Mouse (Mus musculus): Measurements from ENCODE around the gene 1700020N01Rik. TPM values are rescaled to one million over a fixed set of nuclear protein-coding genes. Genes with fewer than 3 reads are reported as not detected.

1700020N01Rik gene
- polyA plus RNA-seq, 1 experiment: not detected

DNA sequence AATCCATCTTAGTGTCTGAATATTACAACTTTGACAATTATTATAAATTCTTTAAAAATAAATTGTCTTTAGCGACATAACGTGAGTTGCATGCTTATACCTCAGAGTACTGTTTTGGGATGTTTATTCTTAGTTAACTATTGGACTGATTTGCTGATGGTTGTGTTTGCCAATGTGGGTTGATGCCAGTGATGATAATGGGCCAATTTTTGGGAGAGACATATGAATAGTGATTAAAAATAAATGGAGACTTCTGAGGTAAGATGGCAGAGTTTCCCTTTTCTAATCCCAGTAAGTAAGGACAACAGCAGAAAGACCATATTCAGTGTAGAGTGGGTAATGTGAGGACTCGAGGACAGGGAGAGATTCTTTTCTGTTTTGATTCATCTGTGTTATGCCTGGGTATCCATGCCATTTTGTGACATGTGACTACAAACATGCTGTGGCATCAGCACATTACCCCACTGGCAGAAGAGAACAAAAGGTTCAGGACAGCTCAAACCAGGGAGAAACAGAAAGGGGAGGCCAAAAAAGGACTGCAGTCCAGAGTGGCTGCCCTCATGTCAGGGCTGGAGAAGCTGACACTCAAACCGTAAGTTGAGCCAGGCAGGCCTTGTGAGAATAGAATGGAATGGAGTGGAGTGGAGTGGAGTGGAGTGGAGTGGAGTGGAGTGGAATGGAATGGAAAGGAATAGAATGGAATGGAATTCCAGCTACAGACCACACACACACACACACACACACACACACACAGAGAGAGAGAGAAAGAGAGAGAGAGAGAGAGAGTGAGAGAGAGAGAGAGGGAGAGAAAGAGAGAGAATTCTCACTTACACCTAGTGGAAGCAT lies 4.7 kb upstream of the 1700020N01Rik start:
- no peaks in the 10 kb centered on the region for H3K36me3 ChIP-seq (ENCODE audit: control insufficient read depth)
- H3K9me3 ChIP-seq (ENCODE audit: control insufficient read depth, low read length): no peaks in the 10 kb centered on the region
- H3K27me3 ChIP-seq (ENCODE audit: control insufficient read depth): no peaks in the 10 kb centered on the region
- TF ChIP-seq TAL1 (IDR thresholded peaks at IDR 0.05; ENCODE audit: low read length): no peak
- TF ChIP-seq GATA1 (IDR thresholded peaks at IDR 0.05; ENCODE audit: low read length): no peak
- no peaks in the 10 kb centered on the region for H3K4me1 ChIP-seq (ENCODE audit: control insufficient read depth)
- no peak overlapping the region for H3K4me3 ChIP-seq (replicated peaks)

DNA sequence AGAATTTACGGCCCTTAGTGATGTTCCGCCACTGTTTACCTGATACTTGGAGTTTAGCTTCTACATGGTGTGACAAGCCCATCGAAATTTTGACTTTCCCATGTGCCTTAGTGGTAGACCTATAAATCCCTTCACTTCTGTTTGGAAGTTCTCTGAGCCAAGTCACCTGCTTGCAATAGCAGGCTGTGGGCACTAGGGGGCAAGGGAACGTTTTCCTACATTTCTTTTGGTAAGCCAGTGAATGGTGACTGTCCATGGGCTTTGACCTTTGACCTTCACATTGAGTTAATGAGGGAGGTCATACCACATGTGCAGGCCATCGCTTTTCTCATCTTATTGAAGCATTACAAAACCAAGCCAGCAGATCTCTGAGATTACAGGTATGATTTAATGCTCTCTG lies 8.0 kb downstream of the 1700020N01Rik start:
- H3K4me3 ChIP-seq (replicated peaks): no peak overlapping the region
- TF ChIP-seq TAL1 (IDR thresholded peaks at IDR 0.05; ENCODE audit: low read length): no peak

DNA sequence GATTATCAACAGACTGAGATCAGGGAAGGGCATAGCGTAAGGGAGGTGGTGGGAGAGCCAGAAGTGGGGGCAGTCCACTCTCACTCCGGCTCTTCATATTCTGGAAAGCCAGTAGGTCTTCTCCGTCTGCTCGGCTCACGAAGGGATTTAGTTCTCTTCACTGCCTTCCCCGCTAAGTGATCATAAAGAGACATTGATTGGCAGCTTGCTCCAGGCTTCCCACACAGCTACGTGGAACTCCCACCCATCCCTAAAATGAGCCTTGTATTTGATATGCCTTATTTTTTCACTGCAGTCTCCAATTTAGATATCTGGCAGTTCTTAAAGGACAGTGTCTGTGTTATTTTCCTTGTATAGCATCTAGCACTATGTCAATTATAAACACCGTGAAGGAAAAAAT lies 11.5 kb downstream of the 1700020N01Rik start:
- no peaks in the 10 kb centered on the region for H3K4me1 ChIP-seq (ENCODE audit: control insufficient read depth)
- no peak overlapping the region for H3K4me3 ChIP-seq (replicated peaks)
- H3K9me3 ChIP-seq (ENCODE audit: control insufficient read depth, low read length): no peaks in the 10 kb centered on the region
- no peaks in the 10 kb centered on the region for H3K27me3 ChIP-seq (ENCODE audit: control insufficient read depth)
- TF ChIP-seq TAL1 (IDR thresholded peaks at IDR 0.05; ENCODE audit: low read length) (no peak), GATA1 (IDR thresholded peaks at IDR 0.05; ENCODE audit: low read length) (no peak)
- no peaks in the 10 kb centered on the region for H3K36me3 ChIP-seq (ENCODE audit: control insufficient read depth)

More for the DNA sequence above, 8.0 kb downstream of the 1700020N01Rik start:
- no peaks in the 10 kb centered on the region for H3K27me3 ChIP-seq (ENCODE audit: control insufficient read depth)
- no peaks in the 10 kb centered on the region for H3K9me3 ChIP-seq (ENCODE audit: control insufficient read depth, low read length)
- no peaks in the 10 kb centered on the region for H3K4me1 ChIP-seq (ENCODE audit: control insufficient read depth)
- no peaks in the 10 kb centered on the region for H3K36me3 ChIP-seq (ENCODE audit: control insufficient read depth)

- TF ChIP-seq TAL1 (IDR thresholded peaks at IDR 0.05; ENCODE audit: low read length) (no peak), GATA1 (IDR thresholded peaks at IDR 0.05; ENCODE audit: low read length) (no peak)
- no peaks in the 10 kb centered on the region for H3K27me3 ChIP-seq (ENCODE audit: control insufficient read depth)
- H3K9me3 ChIP-seq (ENCODE audit: control insufficient read depth, low read length): no peaks in the 10 kb centered on the region
- no peaks in the 10 kb centered on the region for H3K36me3 ChIP-seq (ENCODE audit: control insufficient read depth)
- H3K4me1 ChIP-seq (ENCODE audit: control insufficient read depth): no peaks in the 10 kb centered on the region
- H3K4me3 ChIP-seq (replicated peaks): no peak overlapping the region
Observed at GRCm38 (mm10) chr10:21605011-21605571, 12.1 kb downstream of the 1700020N01Rik start.

- no peaks in the 10 kb centered on the region for H3K4me1 ChIP-seq (ENCODE audit: control insufficient read depth)
- H3K27me3 ChIP-seq (ENCODE audit: control insufficient read depth): no peaks in the 10 kb centered on the region
- H3K4me3 ChIP-seq (replicated peaks): no peak overlapping the region
- H3K36me3 ChIP-seq (ENCODE audit: control insufficient read depth): no peaks in the 10 kb centered on the region
- no peak for TF ChIP-seq TAL1 (IDR thresholded peaks at IDR 0.05; ENCODE audit: low read length)
- no peaks in the 10 kb centered on the region for H3K9me3 ChIP-seq (ENCODE audit: control insufficient read depth, low read length)
Observed at GRCm38 (mm10) chr10:21605601-21606000, 12.7 kb downstream of the 1700020N01Rik start.

DNA sequence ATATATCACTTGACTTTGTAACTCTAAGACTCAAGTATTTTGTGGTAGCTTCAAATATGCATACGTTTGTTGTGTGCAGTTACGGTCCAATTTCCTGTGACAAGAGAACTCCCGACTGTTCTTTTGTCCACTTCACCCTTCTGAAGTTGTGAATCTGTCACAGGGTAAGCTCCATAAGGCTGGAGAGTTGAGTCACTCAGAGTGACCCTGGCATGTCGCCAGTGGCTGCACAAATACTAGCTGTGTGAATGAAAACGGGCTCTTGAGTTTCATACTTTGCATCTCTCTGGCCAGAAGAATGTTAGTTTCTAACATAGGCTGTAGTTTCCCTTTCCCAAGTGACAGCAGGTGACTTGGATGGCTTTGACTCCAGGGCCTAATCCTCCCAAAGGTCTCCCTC lies 14.0 kb downstream of the 1700020N01Rik start:
- Histone ChIP-seq H3K27me3 (ENCODE audit: control insufficient read depth) (no peaks in the 10 kb centered on the region), H3K36me3 (ENCODE audit: control insufficient read depth) (no peaks in the 10 kb centered on the region), H3K9me3 (ENCODE audit: control insufficient read depth, low read length) (no peaks in the 10 kb centered on the region), H3K4me1 (ENCODE audit: control insufficient read depth) (no peaks in the 10 kb centered on the region), H3K4me3 (replicated peaks) (no peak overlapping the region)
- TF ChIP-seq TAL1 (IDR thresholded peaks at IDR 0.05; ENCODE audit: low read length) (no peak), GATA1 (IDR thresholded peaks at IDR 0.05; ENCODE audit: low read length) (no peak)

GRCm38 (mm10) chr10:21609583-21609982 lies 16.6 kb downstream of the 1700020N01Rik start:
- H3K4me3 ChIP-seq (replicated peaks): no peak overlapping the region
- TF ChIP-seq GATA1 (IDR thresholded peaks at IDR 0.05; ENCODE audit: low read length) (no peak), TAL1 (IDR thresholded peaks at IDR 0.05; ENCODE audit: low read length) (no peak)
- H3K36me3 ChIP-seq (ENCODE audit: control insufficient read depth): no peaks in the 10 kb centered on the region
- no peaks in the 10 kb centered on the region for H3K27me3 ChIP-seq (ENCODE audit: control insufficient read depth)
- no peaks in the 10 kb centered on the region for H3K9me3 ChIP-seq (ENCODE audit: control insufficient read depth, low read length)
- no peaks in the 10 kb centered on the region for H3K4me1 ChIP-seq (ENCODE audit: control insufficient read depth)

DNA sequence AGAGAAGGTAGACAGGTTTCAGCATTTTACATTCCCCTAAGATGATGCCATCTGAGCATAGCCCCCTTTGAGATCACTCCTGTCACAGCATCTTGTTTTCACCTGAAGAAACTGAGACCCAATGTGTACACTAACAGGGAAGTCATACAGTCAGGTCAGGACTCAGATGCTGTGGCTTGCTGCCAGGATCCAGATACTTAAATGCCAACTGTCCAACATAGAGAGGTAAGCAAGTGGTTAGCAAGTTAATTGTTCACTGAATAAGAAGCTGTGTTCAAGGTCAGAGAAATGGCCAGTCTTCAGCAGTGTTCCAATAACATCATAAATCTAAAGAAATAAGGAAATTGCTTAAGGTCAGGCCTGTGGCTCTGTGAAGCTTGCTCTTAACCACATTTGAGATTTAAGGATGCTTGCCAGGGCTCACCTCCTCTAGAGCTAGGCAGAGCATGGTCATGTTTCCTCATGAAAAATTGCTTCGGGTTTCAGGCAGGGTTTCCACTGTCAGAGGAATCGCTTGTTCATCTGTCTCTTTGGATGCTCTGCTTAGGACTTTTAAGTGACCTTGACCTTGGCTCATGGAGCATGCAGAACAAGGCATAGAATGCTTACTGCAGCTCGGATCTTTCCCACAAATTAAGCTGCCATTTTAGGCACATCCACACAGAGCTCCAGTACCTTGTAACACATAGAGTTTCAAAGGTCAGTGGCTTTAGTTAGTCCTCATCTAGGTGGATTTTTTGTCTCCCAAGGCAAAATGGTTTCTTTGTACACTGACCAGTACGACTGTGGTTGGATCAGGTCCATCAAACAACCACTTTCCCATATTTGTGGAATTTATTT lies 20.3 kb downstream of the 1700020N01Rik start:
- Histone ChIP-seq H3K27me3 (ENCODE audit: control insufficient read depth) (no peaks in the 10 kb centered on the region), H3K4me1 (ENCODE audit: control insufficient read depth) (no peaks in the 10 kb centered on the region)

GRCm38 (mm10) chr10:21614520-21614919 lies 21.6 kb downstream of the 1700020N01Rik start:
- Histone ChIP-seq H3K4me1 (ENCODE audit: control insufficient read depth) (no peaks in the 10 kb centered on the region), H3K9me3 (ENCODE audit: control insufficient read depth, low read length) (no peaks in the 10 kb centered on the region), H3K27me3 (ENCODE audit: control insufficient read depth) (no peaks in the 10 kb centered on the region), H3K36me3 (ENCODE audit: control insufficient read depth) (no peaks in the 10 kb centered on the region), H3K4me3 (replicated peaks) (no peak overlapping the region)
- no peak for TF ChIP-seq TAL1 (IDR thresholded peaks at IDR 0.05; ENCODE audit: low read length)
- no peak for TF ChIP-seq GATA1 (IDR thresholded peaks at IDR 0.05; ENCODE audit: low read length)

More for the DNA sequence above, 20.3 kb downstream of the 1700020N01Rik start:
- Histone ChIP-seq H3K9me3 (ENCODE audit: control insufficient read depth, low read length) (no peaks in the 10 kb centered on the region), H3K36me3 (ENCODE audit: control insufficient read depth) (no peaks in the 10 kb centered on the region), H3K4me3 (replicated peaks) (no peak overlapping the region)
- TF ChIP-seq TAL1 (IDR thresholded peaks at IDR 0.05; ENCODE audit: low read length): no peak
- no peak for TF ChIP-seq GATA1 (IDR thresholded peaks at IDR 0.05; ENCODE audit: low read length)
